Mouse (Mus musculus) C2C12 (cell line): Measurements from ENCODE around the gene Zfp652. TPM values are rescaled to one million over a fixed set of nuclear protein-coding genes. Genes with fewer than 3 reads are reported as not detected.

Experiments used
- H3K27me3 ChIP-seq: one replicate; pipeline ENCODE4 v1.6.1; 2011; ENCODE audit not compliant: control insufficient read depth, insufficient read depth, insufficient read length
- H3K36me3 ChIP-seq: one replicate; pipeline ENCODE4 v1.6.1; 2011; ENCODE audit not compliant: control insufficient read depth, insufficient read depth
- H3K4me3 ChIP-seq: one replicate; pipeline ENCODE4 v1.5.1; 2011; ENCODE audit warnings: mild to moderate bottlenecking, control low read depth; ENCODE audit not compliant: poor library complexity, insufficient read depth, severe bottlenecking
- H3K79me2 ChIP-seq: one replicate; pipeline ENCODE4 v1.6.1; 2011; ENCODE audit not compliant: control insufficient read depth, insufficient read depth
- H3K79me3 ChIP-seq: one replicate; pipeline ENCODE4 v1.6.1; 2011; ENCODE audit warnings: low read depth, control low read depth
- H3ac ChIP-seq: one replicate; pipeline ENCODE3; 2011; ENCODE audit warnings: low read depth; ENCODE audit not compliant: control insufficient read depth, insufficient read length
- CEBPB ChIP-seq: IDR thresholded peaks from one replicate; pipeline ENCODE4 v1.6.1; 2011; ENCODE audit warnings: low read depth, mild to moderate bottlenecking, control low read depth, moderate library complexity
- CTCF ChIP-seq: IDR thresholded peaks from one replicate; pipeline ENCODE4 v1.5.1; 2011; ENCODE audit not compliant: control insufficient read depth, insufficient read depth, insufficient read length
- FOSL1 ChIP-seq: IDR thresholded peaks from one replicate; pipeline ENCODE4 v1.8.0; 2011; ENCODE audit warnings: mild to moderate bottlenecking, low read length; ENCODE audit not compliant: poor library complexity, insufficient read depth, severe bottlenecking
- MAX ChIP-seq: IDR thresholded peaks from one replicate; pipeline ENCODE4 v1.6.1; 2011; ENCODE audit warnings: mild to moderate bottlenecking, control low read depth
- MYOD1 ChIP-seq: IDR thresholded peaks from one replicate; pipeline ENCODE4 v1.6.1; 2011; ENCODE audit warnings: low read depth; ENCODE audit not compliant: control insufficient read depth, insufficient read length
- MYOG ChIP-seq: IDR thresholded peaks from one replicate; pipeline ENCODE4 v1.6.1; 2011; ENCODE audit not compliant: control insufficient read depth, insufficient read length; ENCODE audit errors: extremely low read depth
- USF1 ChIP-seq: IDR thresholded peaks from one replicate; pipeline ENCODE4 v1.6.1; 2011; ENCODE audit warnings: low read depth, mild to moderate bottlenecking, control low read depth, moderate library complexity
- polyA plus RNA-seq: library from polyadenylated mRNA; unstranded; fragments of >200 nt; fragmentation: generic; extraction: Trizol; gene quantifications from one replicate; pipeline ENCODE4 v1.2.1, GENCODE M21; 2012; ENCODE audit warnings: missing spikeins

The Zfp652 gene
- polyA plus RNA-seq, 1 experiment, result 4.8 TPM

DNA sequence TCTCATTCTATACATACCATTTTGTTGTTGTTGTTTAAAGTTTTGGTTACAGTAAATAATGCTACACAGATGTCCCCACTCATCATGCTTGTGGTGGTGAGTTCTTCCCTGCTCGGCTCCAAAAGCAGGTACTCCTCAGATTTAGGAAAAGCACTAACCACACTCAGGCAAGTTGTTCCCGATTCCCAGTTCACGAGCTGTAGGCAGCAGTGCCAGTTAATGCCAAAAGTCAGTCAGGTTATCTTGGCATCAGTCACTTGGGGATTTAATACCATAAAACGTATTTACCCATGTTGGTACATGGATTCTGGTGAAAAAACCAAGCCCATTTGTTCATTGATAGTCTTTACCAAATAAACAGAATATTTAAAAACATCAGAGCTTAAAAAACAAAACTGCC is 13.7 kb downstream of the Zfp652 start:
- peaks cover 3% of the 10 kb centered on the region for H3K79me3 ChIP-seq
- H3ac ChIP-seq, result no peak overlapping the region
- no peak overlapping the region for H3K4me3 ChIP-seq
- no peak for TF ChIP-seq FOSL1
- H3K36me3 ChIP-seq, result no peaks in the 10 kb centered on the region
- no peaks in the 10 kb centered on the region for H3K27me3 ChIP-seq
- H3K79me2 ChIP-seq, result peaks cover 17% of the 10 kb centered on the region

DNA sequence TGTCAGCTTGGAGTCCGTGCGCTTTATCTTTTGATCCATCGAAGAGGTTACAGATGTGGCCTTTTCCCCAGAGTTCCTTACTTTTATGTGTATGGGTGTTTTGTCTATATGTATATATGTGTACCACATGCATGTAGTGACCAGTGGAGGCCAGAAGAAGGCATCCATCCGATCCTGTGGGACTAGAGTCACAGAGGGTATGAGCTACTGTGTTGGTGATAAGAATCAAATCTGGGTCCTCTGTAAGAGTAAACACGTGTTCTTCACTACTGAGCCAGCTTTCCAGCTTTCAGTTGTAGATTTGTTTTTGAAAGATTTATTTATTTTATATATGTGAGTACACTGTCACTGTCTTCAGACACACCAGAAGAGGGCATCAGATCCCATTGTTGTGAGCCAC is 15.5 kb downstream of the Zfp652 start:
- Histone ChIP-seq H3K79me2 (peaks cover 17% of the 10 kb centered on the region), H3K36me3 (no peaks in the 10 kb centered on the region), H3K27me3 (no peaks in the 10 kb centered on the region), H3K4me3 (no peak overlapping the region), H3ac (no peak overlapping the region), H3K79me3 (peaks cover 3% of the 10 kb centered on the region)
- TF ChIP-seq MYOG (no peak), CEBPB (no peak), FOSL1 (no peak), CTCF (no peak), MYOD1 (no peak), MAX (no peak), USF1 (no peak)

DNA sequence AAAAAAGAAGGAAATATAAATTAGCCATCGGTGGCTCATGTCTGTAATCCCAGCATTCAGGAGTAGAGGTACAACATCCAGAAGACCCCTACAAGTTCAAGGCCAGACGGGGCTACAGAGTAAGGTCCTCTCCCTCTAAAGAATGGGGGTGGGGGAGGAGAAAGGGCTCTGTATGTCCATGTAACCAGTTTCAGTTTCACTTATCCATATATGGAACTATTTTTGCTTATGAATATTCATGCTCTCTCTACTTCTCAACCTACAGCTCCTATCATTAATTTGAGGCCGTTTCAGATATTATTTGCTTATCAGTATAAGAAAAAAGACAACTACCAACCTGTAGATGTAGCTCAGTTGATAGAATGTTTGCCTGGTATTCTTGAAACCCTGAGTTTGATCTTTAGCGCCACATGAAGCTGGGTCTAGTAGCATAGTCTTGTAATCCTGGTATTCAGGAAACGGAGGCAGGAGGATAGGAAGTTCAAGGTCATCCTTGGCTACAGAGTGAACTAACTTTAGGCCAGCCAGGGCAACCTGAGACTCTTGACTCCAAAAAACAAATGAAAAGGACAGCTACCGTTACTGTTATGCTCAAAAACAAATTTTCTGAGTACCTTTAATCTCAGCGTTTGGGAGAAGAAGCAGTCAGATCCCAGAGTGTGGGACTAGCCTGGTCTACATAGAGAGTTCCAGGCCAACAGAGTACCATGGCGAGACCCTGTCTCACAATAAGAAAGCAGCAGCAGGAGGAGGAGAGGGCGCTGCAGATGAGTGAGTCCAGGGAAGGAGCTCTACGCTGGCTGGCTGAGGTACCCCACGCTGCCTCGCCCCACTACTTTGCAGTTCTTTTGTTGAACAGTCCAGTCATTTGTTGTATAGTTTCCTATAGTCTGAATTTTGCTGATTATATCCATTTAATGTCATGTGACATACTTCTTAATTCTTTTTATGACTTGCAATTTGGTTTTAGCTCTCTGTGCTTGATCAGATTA is 16.7 kb downstream of the Zfp652 start:
- Histone ChIP-seq H3K36me3 (no peaks in the 10 kb centered on the region), H3K79me3 (peaks cover 3% of the 10 kb centered on the region), H3K79me2 (peaks cover 8% of the 10 kb centered on the region), H3K27me3 (no peaks in the 10 kb centered on the region), H3K4me3 (no peak overlapping the region), H3ac (no peak overlapping the region)
- TF ChIP-seq MAX, result no peak
- no peak for TF ChIP-seq FOSL1
- no peak for TF ChIP-seq CEBPB
- no peak for TF ChIP-seq MYOD1
- no peak for TF ChIP-seq CTCF
- TF ChIP-seq MYOG, result no peak
- no peak for TF ChIP-seq USF1

DNA sequence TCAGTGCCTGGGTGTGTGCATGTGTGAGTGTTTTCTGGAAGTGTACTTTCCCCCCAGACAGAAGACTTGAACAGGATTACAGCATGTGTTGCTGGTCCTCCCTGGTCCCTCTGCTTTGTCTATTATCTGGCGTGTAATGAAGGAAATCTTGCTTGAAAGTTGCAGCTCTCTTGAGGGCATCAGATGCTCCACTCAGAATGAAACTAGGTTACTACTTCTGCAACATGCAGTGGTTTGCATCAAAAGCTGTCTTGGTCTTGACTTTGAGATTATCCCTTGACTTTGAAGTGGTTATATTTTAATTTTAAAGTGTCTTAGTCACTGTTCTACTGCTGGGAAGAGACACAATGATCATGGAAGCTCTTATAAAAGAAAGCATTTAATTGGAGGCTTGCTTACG is 22.0 kb downstream of the Zfp652 start:
- Histone ChIP-seq H3K36me3 (no peaks in the 10 kb centered on the region), H3K27me3 (no peaks in the 10 kb centered on the region), H3K4me3 (no peak overlapping the region), H3K79me3 (no peaks in the 10 kb centered on the region), H3K79me2 (no peaks in the 10 kb centered on the region), H3ac (no peak overlapping the region)
- TF ChIP-seq CTCF (no peak), FOSL1 (no peak), USF1 (no peak), CEBPB (no peak), MYOG (no peak), MYOD1 (no peak), MAX (no peak)

DNA sequence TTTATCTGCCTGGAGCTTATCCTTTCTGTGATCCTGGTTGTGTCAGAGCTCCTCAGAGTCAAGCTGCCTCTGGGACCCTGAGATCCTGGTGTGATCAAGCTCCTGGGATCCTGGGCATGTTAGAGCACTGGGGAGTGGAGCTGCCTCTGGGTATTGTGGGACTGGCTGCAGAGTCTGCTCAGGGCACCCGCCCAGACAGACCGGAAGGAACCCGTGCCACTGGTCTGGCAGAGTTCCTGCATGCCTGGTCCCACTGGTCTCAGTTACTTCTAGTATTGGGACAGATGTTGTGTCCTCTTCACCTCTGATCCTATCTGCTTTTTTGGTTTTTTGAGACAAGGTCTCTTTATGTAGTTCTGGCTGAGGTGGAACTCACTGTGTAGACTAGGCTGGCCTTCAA is 25.3 kb downstream of the Zfp652 start:
- Histone ChIP-seq H3K36me3 (no peaks in the 10 kb centered on the region), H3K4me3 (no peak overlapping the region), H3K79me3 (no peaks in the 10 kb centered on the region), H3K27me3 (no peaks in the 10 kb centered on the region), H3ac (no peak overlapping the region), H3K79me2 (no peaks in the 10 kb centered on the region)
- TF ChIP-seq USF1 (no peak), CEBPB (no peak), MAX (no peak), MYOG (no peak), MYOD1 (no peak), FOSL1 (no peak), CTCF (no peak)

DNA sequence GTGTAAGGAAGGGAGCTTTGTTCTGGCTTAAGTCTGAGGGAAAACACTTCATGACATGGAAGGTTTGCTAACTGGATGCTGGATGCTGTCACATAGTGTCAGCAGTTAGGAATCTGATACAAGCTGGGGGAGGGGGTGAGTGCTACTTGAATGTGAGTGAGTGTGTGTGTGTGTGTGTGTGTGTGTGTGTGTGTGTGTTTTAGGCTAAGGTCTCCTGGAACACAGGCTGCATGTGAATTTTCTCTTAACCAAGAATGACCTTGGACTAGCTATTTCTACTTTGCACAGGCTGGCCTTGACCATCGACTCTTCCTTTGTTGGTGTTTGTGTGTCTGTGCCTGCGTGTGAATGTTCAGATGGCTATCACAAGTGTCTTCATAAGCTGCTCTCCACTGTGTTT is 32.0 kb downstream of the Zfp652 start:
- H3K79me3 ChIP-seq, result no peaks in the 10 kb centered on the region
- no peak overlapping the region for H3K4me3 ChIP-seq
- H3K27me3 ChIP-seq, result no peaks in the 10 kb centered on the region
- TF ChIP-seq CTCF (no peak), FOSL1 (no peak), MYOD1 (no peak), MAX (no peak), CEBPB (no peak), USF1 (no peak), MYOG (no peak)
- no peak overlapping the region for H3ac ChIP-seq
- H3K79me2 ChIP-seq, result no peaks in the 10 kb centered on the region
- peaks cover 5% of the 10 kb centered on the region for H3K36me3 ChIP-seq
